Comparison of ENCODE assay signal across 17 mouse cellular contexts in genomic region chr6:31933956-31934355, GRCm38 (mm10).
DNase-seq lines count a peak whose midpoint lies in the region; ATAC-seq lines count a peak whose summit lies in the region.
"Had no signal": no experiment of that assay in that cellular context is flagged by ENCODE, and none has a peak within 500 bp of the region (broad histone marks: within the 10 kb centered on the region; RNA-seq: fewer than 3 reads in every experiment).

No protein-coding gene starts in this region.

- WGBS in forebrain, embryonic 16.5 days, result 87% methylated on average over 8 of the region's 8 CpGs
- WGBS in forebrain, embryonic 12.5 days, result 82% methylated on average over 8 of the region's 8 CpGs
- 67% methylated on average over 8 of the region's 8 CpGs for WGBS in kidney, embryonic 15.5 days

- no peak overlapping the region for H3K4me2 ChIP-seq in forebrain, embryonic 16.5 days (ENCODE audit: low read length)
- no peak overlapping the region for H3K4me2 ChIP-seq in forebrain, embryonic 12.5 days
- H3K4me2 ChIP-seq in kidney, embryonic 15.5 days, result peak overlapping the region; percentile 24
- H3K4me2 ChIP-seq: embryonic facial prominence, embryonic 12.5 days; heart, embryonic 13.5 days had no signal

- H3K36me3 ChIP-seq in forebrain, embryonic 16.5 days (ENCODE audit: control insufficient read depth, insufficient read depth), result no peaks in the 10 kb centered on the region
- H3K36me3 ChIP-seq in forebrain, embryonic 12.5 days (replicated peaks), result no peaks in the 10 kb centered on the region
- H3K36me3 ChIP-seq in kidney, embryonic 15.5 days, result no peaks in the 10 kb centered on the region
- H3K36me3 ChIP-seq: embryonic facial prominence, embryonic 12.5 days; heart, embryonic 13.5 days had no signal

- no peak for ATAC-seq in forebrain, embryonic 16.5 days
- ATAC-seq in forebrain, embryonic 12.5 days (ENCODE audit: low FRiP score), result no peak
- no peak for ATAC-seq in kidney, embryonic 15.5 days (replicated peaks; ENCODE audit: low FRiP score)
- ATAC-seq: Patski had no signal

- no peak for DNase-seq in kidney, adult 11 months
- peak; percentile 3 for DNase-seq in right cerebral cortex, postnatal 4 days
- DNase-seq in right cerebral cortex, postnatal 14 days, result no peak
- no peak for DNase-seq in heart, adult 9 months (ENCODE audit: low spot score in 2 of 2)
- no peak for DNase-seq in urinary bladder, postnatal 36 days (ENCODE audit: low spot score in 2 of 2)
- DNase-seq: cerebellum, adult 9-10 months; heart, postnatal 36 days; left cerebral cortex, postnatal 4 days; lung, adult 18-20 months; lung, postnatal 36 days; thymus, postnatal 4 days had no signal

- no peaks in the 10 kb centered on the region for H3K27me3 ChIP-seq in forebrain, embryonic 16.5 days (replicated peaks; ENCODE audit: control insufficient read depth, insufficient read depth, low read length)
- H3K27me3 ChIP-seq in forebrain, embryonic 12.5 days, result peaks cover 10% of the 10 kb centered on the region; the same call in 1 of the 2 replicates
- H3K27me3 ChIP-seq in kidney, embryonic 15.5 days, result peaks cover 11% of the 10 kb centered on the region
- H3K27me3 ChIP-seq: Patski had no signal

- peak overlapping the region; percentile 77 for H3K27ac ChIP-seq in forebrain, embryonic 16.5 days (ENCODE audit: low read length)
- H3K27ac ChIP-seq in forebrain, embryonic 12.5 days, result no peak overlapping the region
- H3K27ac ChIP-seq in kidney, embryonic 15.5 days, result peak overlapping the region; percentile 57
- H3K27ac ChIP-seq: embryonic facial prominence, embryonic 12.5 days; heart, embryonic 13.5 days had no signal

- H3K9me3 ChIP-seq in forebrain, embryonic 16.5 days (ENCODE audit: control insufficient read depth, low read length), result no peaks in the 10 kb centered on the region
- H3K9me3 ChIP-seq in forebrain, embryonic 12.5 days, result no peaks in the 10 kb centered on the region
- no peaks in the 10 kb centered on the region for H3K9me3 ChIP-seq in kidney, embryonic 15.5 days (replicated peaks)
- H3K9me3 ChIP-seq: embryonic facial prominence, embryonic 12.5 days; heart, embryonic 13.5 days had no signal

- H3K4me3 ChIP-seq in forebrain, embryonic 16.5 days (replicated peaks; ENCODE audit: low read length), result no peak overlapping the region
- no peak overlapping the region for H3K4me3 ChIP-seq in forebrain, embryonic 12.5 days (replicated peaks)
- no peak overlapping the region for H3K4me3 ChIP-seq in kidney, embryonic 15.5 days (replicated peaks)
- H3K4me3 ChIP-seq: embryonic facial prominence, embryonic 12.5 days; heart, embryonic 13.5 days had no signal

- no peak overlapping the region for H3K9ac ChIP-seq in forebrain, embryonic 16.5 days (replicated peaks; ENCODE audit: low read depth, low read length)
- H3K9ac ChIP-seq in forebrain, embryonic 12.5 days, result no peak overlapping the region
- H3K9ac ChIP-seq in kidney, embryonic 15.5 days, result no peak overlapping the region
- H3K9ac ChIP-seq: embryonic facial prominence, embryonic 12.5 days; heart, embryonic 13.5 days had no signal

- H3K4me1 ChIP-seq in forebrain, embryonic 16.5 days (replicated peaks; ENCODE audit: control insufficient read depth, insufficient read depth, low read length), result peaks cover 17% of the 10 kb centered on the region
- peaks cover 17% of the 10 kb centered on the region for H3K4me1 ChIP-seq in forebrain, embryonic 12.5 days
- peaks cover 27% of the 10 kb centered on the region for H3K4me1 ChIP-seq in kidney, embryonic 15.5 days
